Mouse (Mus musculus) lung, adult 2 months (tissue): ENCODE measurements at regions not wholly inside any gene's neighbourhood (a gene's known extent, or its start where the extent isn't known, plus 50 kb on each side); places are given as distances from the start of the nearest gene placed in this dataset.

ENCODE experiments used
- CTCF ChIP-seq: fragments of 200-500 bp; IDR thresholded peaks from 2 replicates; pipeline ENCODE4 v1.5.1; 2011; ENCODE audit warnings: mild to moderate bottlenecking, low read length, control low read depth; ENCODE audit not compliant: insufficient read depth
- POLR2A ChIP-seq: fragments of 200-500 bp; IDR thresholded peaks from 2 replicates; pipeline ENCODE4 v1.6.1; 2011; ENCODE audit warnings: low read depth, mild to moderate bottlenecking, control low read depth, low read length, borderline replicate concordance; ENCODE audit errors: extremely low read depth

DNA sequence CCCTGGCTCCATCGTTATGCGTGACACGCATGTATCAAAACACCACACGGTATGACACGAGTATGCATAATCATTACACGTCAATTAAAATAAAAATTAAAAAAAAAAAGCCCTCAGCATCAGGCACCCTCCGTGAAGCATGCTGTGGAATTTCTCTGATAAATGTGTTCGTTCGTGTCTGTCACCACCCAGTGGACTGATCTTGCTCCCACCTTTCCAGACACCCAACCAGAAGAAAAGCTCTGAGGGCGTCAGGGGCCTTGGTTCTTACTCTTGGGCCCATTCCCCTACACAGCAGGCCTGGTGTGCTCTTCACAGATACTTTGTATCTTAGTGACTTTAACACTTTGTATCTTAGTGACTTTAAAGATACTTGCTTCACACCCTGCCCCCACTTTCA is 200.5 kb downstream of the Cryba4 start:
- TF ChIP-seq POLR2A = no peak
- TF ChIP-seq CTCF = no peak
